Mouse (Mus musculus) adrenal gland (tissue): ENCODE data around the gene Nccrp1.
"Not testable (repeated sequence)": the region's sequence is repeated elsewhere in the genome, so short reads cannot be mapped to it uniquely, and the experiment has no call there.

Experiments used
- intact Hi-C: fragments of 180-260 bp; cut with DNase I; formaldehyde crosslinking; loops from one replicate; pipeline ENCODE4 v1.15.1; 2025

Nccrp1 gene

DNA sequence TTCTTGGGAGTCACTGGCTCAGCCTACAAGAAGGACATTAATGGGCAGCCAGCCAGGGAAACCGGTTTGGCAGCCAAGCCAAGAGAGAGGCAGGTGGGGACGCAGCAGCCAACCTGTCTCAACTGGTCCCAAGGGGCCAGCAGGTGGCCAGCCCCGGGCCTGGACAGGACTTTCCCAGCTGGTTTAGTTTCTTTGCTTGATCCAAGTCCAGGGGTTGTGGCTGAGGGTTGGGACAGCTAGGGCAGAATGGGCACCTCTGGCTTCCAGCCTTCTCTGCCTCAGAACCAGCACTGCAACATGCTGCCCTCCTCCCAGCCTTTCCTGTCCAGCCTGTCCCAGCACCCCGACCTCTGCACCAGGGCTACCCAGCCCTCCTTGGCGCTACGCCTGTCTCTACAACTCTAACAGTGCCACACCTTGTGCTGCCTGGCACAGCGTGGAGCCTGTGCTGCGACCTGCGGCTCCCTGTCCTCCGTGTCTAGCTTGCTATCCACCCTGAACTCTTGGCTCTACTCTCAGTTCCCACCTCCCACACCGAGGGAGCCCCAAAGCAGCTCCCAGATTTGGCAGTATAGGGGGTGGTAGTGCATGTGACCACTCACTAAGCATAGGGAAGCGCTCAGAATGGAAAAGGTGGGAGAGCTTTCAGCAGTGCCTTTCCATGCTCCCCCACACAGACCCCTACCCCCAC lies 23.4 kb upstream of the Nccrp1 start:
- intact Hi-C loops, result no loop called here

GRCm38 (mm10) chr7:28568253-28568652 lies 21.2 kb upstream of the Nccrp1 start:
- intact Hi-C loops, result loop anchor here (1.0 kb wide), 1 partner anchor 33 kb away; no protein-coding TSS in a partner anchor

DNA sequence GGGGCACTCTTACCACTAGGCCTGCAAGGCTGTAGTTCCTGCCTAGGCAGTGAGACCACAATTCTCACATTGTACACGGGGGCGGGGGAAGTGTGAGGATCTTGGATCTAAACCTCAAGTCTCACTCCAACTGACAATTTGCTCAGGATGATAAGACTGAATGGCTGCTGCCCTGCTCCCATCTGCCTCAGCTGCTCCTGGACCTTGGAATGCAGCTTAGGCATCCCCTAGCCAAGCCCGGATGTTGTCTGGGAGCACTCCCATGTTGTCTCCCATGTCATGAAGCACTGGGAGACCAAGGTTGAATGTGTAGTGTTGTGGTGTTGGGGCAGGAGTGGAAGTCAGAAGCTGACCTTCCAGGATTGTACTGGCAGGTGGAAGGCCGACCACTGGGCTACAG lies 20.5 kb upstream of the Nccrp1 start:
- intact Hi-C loops, result no loop called here

DNA sequence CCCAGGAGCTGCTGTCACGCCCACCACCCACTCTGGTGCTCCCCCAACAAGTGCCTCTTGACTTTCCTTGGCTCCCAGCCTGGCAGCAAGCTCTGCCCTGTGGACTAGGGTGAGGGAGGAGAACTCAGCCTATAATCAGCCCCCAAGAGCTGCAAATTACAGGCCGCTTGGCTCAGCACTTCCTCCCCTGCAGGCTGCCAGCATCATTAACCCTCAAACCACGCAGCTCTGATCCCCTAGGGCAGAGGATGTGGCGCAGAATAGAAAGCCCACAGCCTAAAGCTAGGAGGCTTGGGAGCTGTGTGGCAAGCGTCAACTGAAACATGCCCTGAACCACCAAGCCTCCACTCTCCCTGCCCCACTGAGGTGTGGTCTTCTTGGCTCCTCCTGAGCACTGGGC lies 18.4 kb upstream of the Nccrp1 start:
- intact Hi-C loops, result no loop called here

- intact Hi-C loops, result no loop called here
Measured at GRCm38 (mm10) chr7:28562951-28563350, 15.9 kb upstream of the Nccrp1 start.

DNA sequence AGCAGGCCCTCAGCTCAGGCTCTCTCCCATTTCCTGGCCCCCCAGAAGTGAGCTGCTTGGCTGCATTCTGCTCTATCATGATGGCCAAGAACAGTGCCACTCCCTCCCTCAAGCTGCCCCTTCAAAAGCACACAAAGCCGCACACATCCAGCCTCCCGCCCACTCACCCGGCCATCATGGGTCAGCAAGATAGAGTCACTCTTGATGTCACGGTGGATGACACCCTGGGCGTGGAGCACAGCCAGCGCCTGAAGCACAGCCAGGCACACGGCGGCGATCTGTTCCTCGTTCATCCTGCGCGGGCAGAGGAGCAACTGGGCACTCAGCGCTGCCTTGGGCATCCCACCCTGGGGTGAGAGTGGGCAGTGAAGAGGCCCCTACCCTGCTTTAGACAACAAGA lies 15.3 kb upstream of the Nccrp1 start:
- intact Hi-C loops, result no loop called here

- intact Hi-C loops, result no loop called here
Measured at GRCm38 (mm10) chr7:28561967-28562366, 14.9 kb upstream of the Nccrp1 start.

DNA sequence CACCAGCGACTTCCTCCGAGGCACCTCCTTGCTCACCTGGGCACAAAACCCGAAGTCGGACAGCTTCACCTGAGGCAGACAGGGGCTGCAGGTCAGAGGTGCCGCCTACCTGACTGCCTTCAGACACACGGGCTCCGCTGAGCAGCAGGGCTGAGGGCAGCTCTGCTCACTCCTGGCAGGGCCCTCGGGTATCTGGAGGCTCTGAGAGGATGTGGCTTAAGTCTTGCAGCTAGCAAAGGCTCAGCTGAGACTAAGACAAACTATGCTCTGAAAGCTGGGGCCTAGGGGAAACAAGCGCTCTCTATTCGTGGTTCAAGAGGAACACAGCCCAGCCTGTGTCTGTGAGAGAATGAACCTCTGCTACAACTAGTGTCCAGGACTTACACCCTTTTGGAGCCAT lies 13.8 kb upstream of the Nccrp1 start:
- intact Hi-C loops, result no loop called here

GRCm38 (mm10) chr7:28558486-28558885 lies 11.4 kb upstream of the Nccrp1 start:
- intact Hi-C loops, result no loop called here

DNA sequence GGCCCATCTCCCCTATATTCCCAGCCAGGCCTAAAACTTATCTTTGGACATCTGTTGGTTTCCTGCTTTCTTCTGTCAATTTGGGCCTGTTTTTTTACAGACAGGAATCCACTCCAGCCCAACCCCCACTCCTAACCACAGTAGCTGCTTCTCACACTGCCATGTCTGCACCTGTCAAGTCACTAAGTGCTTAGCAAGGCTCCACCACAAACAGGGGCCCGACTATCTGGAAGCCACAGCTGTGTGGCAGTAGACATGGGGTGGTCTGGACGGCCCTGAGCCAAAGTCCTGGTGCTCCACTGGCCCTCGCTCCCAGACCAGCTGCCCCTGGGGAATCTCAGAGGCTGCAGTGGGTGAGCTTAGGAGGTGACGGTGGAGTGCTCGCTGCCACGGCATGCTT lies 10.7 kb upstream of the Nccrp1 start:
- intact Hi-C loops, result no loop called here

GRCm38 (mm10) chr7:28557069-28557468 lies 10.0 kb upstream of the Nccrp1 start:
- intact Hi-C loops, result no loop called here

DNA sequence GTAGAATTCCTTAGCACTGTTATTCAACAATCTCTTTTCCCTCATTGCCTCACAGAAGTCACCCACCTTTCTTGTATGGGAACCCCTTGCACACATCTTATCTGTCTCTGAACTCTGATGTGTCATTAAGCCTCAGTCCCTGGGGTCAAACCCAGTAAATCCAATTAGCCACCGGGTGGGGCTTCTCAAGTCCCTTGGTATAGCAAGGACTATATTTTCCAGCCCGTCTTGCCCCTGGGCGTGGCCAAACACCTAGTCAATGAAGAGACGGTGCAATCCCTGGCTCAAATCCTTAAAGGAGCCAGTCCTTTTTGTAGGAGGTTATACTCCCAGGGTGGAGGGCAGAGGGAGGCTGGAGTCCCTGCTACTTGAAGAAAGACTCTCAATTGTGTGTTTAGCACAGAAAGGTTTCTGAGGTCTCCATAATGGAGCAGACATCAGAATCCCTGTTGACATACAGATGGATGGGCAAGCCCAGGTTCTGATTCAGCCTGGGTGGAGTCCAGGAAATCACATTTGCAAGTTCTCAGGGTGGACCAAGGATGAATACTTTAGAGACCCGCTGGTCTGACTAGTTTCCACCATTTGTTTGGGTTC lies 9.0 kb upstream of the Nccrp1 start:
- intact Hi-C loops, result no loop called here

- intact Hi-C loops, result no loop called here
Measured at GRCm38 (mm10) chr7:28553076-28553475, 6.0 kb upstream of the Nccrp1 start.

- intact Hi-C loops, result no loop called here
Measured at GRCm38 (mm10) chr7:28547628-28548027, 574 bp upstream of the Nccrp1 start.

DNA sequence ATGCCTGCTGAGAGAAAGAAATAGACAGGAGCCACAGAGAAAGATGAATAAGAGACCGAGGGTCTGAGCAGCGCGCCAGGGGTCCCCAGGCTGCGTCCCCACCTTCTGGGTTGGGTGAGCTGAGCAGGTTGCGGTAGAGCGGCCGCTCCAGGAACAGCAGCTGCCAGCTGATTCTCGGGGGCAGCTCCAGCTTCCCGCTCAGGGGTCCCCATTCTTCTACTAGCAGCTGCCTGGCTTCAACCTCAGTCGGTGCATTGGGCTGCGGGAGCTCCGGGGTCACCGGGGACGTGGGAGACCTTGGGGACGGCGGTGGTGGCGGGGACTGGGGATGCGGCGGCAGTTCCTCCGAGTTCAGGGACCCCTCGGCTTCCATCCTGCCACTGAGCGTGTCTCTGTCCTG lies 405 bp downstream of the Nccrp1 start:
- intact Hi-C loops, result no loop called here

DNA sequence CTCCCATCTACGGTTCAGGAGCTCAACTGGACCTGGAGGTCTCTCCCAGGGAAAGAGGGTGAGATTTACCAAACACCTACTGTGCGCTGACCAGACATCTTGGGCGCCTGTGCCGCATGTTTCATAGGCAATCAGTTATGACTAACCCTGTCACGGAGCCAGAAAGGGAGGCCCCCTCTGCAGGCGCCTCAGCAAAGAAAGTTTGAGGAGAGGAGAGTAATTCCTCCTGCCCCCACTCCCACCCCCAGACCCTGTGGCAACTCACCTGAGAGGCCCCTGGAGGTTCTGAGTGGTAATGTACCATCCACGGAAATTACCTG lies 1.2 kb downstream of the Nccrp1 start:
- intact Hi-C loops, result no loop called here

GRCm38 (mm10) chr7:28545048-28545890 lies 1.8 kb downstream of the Nccrp1 start:
- intact Hi-C loops, result no loop called here

DNA sequence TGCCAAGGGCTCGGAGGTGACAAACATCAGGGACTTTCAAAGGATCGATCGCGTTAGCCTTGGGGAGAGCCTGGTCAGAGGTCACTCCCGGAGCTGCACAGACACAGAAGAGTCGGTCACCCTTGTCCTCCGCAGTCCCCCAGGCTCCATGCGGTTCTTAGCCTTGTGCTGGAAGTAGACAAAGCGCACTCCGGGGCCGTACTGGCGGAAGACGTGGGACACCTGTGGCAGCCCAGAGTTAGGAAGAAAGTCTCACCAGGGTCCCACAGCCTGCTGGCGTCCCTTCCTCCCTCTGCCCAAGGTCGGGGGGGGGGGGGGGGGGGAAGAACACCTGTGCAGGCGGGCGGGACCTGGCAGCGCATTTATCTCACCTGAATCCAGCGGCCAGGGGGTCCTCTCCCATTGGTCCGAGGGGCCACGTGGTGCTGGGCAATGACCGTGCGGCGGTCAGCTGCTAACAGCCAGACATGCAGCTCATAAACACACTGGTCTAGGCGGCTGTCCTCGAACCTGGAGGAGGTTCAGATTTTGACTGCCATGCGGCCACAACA lies 2.9 kb downstream of the Nccrp1 start:
- intact Hi-C loops, result no loop called here

DNA sequence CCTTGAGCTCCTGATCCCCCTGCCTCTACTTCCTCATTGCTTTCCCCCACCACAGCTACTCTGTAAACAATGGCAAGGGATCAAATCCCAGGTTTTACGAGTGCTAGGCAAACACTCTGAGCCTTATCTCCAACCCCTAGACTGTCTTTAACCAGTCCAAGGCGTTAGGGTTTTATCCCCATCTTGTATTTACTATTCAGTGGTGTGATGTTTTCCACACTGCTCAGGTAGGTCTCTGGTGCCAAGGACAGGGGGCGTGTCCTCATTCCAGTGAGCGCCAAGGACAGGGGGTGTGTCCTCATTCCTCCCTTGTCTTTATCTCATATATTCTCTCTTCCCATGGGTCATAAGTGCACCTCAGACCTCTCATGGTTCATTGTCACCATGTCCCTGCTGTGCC lies 6.5 kb downstream of the Nccrp1 start, which contains the start of gene Sycn:
Gene Sycn, plus strand, starts transcription at position 360 of the 400 bp plus-strand sequence.
- intact Hi-C loops, result no loop called here

- intact Hi-C loops, result not testable (repeated sequence)
Measured at GRCm38 (mm10) chr7:28538886-28539285, 8.2 kb downstream of the Nccrp1 start.

DNA sequence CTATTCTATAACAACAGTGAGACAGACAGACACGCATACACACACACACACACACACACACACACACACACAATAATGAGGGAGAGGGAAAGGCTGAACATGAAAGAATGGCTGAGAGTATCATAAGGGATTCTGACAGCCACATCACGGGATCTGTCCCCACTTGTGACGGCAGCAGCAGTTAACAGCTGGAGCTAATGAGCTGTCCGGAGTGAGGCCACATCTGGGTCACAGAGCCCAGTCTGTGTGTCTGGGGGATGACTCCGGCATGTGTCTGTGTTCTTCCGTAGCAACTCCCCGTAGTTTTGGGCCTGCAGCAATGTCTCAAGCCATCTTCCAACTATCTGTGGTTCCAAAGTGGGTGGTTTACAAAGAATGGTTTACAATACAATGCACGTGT lies 15.0 kb downstream of the Nccrp1 start:
- intact Hi-C loops, result no loop called here
